Mouse (Mus musculus): ENCODE measurements around the gene Akap10.

GRCm38 (mm10) chr11:61944417-61944816, 14.4 kb upstream of the Akap10 start:
- TF ChIP-seq EP300 (IDR thresholded peaks at IDR 0.05) (no peak), CTCF (IDR thresholded peaks at IDR 0.05) (no peak)
